Mouse (Mus musculus) left cerebral cortex, adult 18-20 months (tissue): ENCODE data around the gene Chd9. TPM values are rescaled to one million over a fixed set of nuclear protein-coding genes. Genes with fewer than 3 reads are reported as not detected.
"Not testable (repeated sequence)": the region's sequence is repeated elsewhere in the genome, so short reads cannot be mapped to it uniquely, and the experiment has no call there.

Source experiments
- DNase-seq, 2 experiments: peaks; one replicate each; pipeline ENCODE4 v3.0.0; 2021 to 2022; ENCODE audit warnings: low spot score in 2 of 2, mixed read lengths in 1 of 2
- total RNA-seq, 2 experiments: library from RNA; stranded (reverse); gene quantifications; 2 replicates each; pipeline ENCODE4 v1.2.3; 2021

Gene Chd9
- total RNA-seq, 2 experiments from 2014 or later = 175 to 214 TPM

- peak; percentile 63 to 79 for DNase-seq
Observed at GRCm38 (mm10) chr8:90869071-90869919, 41.1 kb downstream of the Chd9 start.

DNA sequence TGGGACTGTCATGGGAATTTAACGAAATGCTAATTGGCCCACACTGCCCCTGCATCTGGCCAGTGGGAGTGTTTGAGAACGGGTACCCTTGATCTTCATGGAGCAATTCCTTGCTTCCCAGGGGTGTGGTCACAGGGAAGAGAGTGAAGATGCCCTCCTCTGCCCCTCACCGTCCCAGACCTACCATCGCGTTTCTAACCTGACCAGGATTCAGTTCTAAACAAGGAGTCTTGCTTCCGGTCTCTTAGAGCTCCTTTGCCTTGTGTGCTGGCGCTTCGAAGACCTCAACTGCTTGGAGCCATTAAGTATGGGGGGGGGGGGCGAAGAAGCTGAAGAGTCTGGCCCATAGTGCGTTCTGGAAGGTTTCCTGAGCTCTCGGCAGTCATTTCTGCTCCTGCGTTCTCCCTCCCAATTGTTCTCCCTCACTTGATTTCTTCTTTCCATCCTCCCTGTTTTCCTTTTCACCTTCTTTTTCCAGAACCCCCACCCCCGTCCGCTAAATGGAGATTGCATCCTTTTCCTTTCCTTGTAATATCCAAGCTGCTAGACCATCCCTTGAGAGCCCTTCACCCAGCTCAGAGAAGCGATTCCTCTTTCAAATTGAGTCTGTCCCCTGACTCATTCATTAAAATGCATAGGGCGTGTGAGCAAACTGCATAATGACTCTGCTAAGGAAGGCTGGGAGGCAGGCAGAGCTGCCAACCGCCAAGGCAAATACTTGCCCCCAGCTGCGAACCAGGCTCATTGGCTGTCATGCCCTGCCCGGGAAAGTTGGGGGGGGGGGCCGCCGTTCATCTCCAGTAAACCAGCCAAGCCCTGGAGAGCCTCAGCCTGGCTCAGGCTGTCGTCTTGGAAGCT, 42.0 kb downstream of the Chd9 start:
- DNase-seq = peak; percentile 54 to 61

DNA sequence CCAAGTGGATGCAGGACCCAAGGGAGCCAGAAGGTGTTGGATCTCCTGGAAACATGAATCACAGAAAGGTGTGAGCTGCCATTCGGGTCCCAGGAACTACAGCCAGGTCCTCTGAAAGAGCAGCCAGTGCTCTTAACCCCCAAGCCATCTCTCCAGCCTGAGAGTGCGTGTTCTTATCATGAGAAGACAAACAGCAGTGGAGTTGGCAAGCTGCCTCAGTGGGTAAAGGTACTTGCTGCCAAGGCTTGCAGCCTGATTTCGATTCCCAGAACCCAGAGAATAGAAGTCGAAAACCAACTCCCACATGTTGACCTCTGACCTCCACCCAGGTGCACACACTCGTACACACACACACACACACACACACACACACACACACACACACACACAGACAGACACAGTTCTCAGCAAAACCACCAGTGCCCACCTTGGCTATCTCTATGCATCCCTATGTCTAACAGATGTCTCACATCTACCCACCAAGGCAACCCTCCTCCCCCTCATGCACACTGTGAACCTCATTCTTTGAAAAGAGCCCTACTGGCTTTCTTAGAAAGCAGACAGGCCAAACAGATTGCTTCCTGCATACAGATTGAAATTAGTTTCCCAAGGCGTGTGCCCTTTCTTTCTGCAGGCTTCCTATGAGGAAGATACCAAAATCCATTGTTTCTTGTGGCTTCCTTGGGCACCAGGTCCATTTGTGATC, 43.4 kb downstream of the Chd9 start:
- peak in 1 of 2 experiments; percentile 36 for DNase-seq

GRCm38 (mm10) chr8:90873051-90873450, 44.9 kb downstream of the Chd9 start:
- no peak for DNase-seq

DNA sequence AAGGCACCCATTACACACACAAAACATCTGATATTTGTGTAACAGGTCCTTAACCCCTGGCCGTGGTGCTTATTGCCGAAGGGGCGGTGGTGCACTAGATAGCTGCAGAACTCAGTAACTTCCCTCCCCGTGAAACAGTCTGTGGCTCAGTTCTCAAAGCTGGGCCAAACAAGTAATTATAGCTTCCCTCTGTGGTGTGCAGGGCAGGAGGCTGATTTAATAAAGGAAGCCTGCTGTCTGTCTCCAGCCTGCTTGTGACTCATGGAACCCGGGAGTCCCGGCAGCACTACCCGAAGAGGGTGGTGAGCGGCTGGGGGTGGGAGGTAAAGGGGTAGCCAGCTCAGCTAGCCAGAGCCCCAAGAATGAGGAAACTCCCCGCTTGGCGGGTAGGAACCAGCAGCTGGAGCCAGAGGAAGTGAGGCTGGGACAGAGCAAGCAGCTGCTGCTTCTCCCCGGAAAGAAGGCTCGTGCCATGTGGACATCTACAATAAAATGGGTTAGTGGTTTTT, 48.1 kb downstream of the Chd9 start:
- DNase-seq = peak; percentile 67 to 82

DNA sequence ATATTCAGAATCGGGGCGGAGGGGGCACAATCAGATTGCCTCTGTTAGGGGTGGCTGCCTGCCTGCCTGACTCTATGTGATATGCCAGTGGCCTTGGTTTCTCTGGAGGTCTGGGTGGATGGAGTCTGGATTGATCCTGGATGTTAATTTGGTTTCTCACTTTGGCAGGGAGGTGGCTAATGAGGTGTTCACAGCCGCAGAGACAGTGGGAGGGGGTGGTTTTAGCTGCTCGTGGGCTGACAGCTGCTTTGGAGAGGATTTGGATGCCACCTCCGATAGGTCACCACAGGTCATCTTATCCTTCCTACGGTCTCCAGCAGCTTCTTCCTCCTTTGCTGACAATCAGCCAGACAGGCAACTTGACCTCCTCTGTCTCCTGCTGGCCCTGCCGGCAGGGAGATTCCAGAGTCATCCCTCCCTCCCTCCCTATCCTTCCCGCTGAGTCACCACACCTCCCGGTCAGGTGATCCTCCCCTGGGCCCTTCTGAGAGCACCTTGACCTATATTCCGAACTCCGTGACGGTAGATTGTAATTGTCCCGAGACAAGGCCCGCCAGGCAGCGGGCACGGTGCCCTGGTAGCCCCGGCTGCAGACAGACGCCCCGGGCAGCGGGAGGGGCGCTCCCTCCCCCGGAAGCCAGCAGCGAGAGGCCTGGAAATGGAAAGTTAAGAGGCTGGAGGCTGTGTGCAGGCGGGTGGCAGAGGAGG, 48.7 kb downstream of the Chd9 start:
- DNase-seq = peak; percentile 69 to 84

GRCm38 (mm10) chr8:90877430-90877975, 49.4 kb downstream of the Chd9 start:
- DNase-seq = no peak

- DNase-seq = no peak
Observed at GRCm38 (mm10) chr8:90878551-90878950, 50.4 kb downstream of the Chd9 start.

GRCm38 (mm10) chr8:90880041-90880440, 51.9 kb downstream of the Chd9 start:
- DNase-seq = no peak

DNA sequence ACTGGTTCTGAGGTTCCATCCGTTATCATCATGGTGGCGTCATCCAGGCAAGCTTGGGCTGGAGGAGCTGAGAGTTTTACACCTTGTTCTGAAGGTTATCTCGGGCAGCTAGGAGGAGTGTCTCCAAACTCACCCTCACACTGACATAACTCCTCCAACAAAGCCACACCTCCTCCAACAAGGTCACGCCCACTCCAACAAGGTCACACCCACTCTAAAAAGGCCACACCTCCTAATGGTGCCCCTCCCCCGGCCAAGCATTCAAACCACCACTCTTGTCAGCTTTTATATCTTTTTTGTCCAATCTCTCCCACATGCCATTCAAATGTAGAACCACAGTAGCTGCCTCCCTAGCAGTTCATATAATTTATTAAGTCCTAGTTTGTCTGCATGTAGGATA, 53.0 kb downstream of the Chd9 start:
- DNase-seq = no peak

GRCm38 (mm10) chr8:90882088-90882691, 54.0 kb downstream of the Chd9 start:
- DNase-seq = no peak

DNA sequence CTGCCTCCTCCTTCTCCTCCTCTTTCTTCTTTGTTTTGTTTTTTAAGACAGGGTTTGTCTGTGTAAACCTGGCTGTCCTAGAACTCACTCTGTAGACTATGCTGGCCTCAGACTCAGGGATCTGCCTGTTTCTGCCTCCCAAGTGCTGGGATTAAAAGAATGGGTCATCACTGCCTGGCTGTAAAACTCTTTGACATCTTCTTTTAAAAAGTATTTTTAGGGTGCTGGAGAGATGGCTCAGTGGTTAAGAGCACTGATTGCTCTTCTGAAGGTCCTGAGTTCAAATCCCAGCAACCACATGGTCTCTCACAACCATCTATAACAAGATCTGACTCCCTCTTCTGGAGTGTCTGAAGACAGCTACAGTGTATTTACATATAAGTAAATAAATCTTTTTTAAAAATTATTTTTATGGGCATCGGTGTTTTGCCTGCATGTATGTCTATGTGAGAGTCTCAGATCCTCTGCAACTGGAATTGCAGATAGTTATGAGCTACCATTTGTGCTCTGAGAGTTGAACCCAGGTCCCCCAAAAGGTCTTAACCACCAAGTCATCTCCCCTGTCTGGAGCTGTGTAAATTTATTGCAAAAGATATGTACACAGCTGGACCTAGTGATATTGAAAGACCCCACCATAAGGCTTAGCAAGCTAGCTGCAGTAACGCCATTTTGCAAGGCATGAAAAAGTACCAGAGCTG, 57.7 kb downstream of the Chd9 start:
- DNase-seq = no peak

GRCm38 (mm10) chr8:90886369-90886712, 58.2 kb downstream of the Chd9 start:
- not testable (repeated sequence) for DNase-seq

DNA sequence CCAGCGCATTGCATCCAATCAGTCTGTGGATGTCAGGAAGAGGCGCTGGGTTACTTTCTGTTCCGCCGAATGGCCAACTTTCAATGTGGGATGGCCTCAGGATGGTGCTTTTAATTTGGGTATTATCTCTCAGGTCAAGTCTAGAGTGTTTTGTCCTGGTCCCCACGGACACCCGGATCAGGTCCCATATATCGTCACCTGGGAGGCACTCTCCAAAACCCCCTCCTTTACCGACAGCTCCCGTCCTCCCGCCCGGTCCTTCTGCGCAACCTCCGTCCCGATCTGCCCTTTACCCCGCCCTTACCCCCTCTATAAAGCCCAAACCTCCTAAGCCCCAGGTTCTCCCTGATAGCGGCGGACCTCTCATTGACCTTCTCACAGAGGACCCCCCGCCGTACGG, 59.2 kb downstream of the Chd9 start:
- DNase-seq = not testable (repeated sequence)

- no peak for DNase-seq
Observed at GRCm38 (mm10) chr8:90891872-90892578, 63.9 kb downstream of the Chd9 start.

- DNase-seq = peak in 1 of 2 experiments; percentile 23
Observed at GRCm38 (mm10) chr8:90892579-90892919, 64.4 kb downstream of the Chd9 start.

DNA sequence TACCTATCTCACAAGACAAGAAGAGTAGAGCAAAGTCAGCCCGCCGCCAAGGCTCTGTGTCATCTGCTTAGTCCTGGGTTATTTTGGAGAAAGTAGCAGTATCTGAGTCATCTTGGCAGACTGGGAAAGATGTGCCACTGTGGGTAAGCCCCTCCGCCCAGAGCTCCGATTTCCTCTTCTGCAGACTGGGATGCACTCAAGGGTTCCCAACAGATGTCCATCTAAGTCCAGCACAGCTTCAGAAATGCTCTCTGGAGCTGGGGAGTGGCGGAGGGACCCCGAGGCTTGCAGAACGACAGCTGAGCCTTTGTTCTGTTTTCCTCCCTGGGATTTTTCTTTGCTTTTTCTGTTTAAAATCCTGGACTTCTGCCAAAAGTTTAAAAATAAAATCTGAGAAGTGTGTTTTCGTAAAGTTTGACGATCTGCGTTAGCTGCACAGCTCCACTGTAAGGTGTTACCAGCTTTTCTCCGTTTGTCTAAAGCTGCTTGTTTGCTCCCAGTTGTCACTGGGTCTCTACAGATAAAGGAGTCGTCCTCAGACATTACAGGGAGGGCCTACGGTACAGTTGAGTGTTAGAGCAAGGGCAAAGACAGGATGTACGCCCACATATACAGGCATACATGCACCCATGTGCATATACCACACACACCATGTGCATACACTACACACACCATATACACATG, 66.2 kb downstream of the Chd9 start:
- DNase-seq = peak; percentile 32 to 42

GRCm38 (mm10) chr8:90897343-90897742, 69.2 kb downstream of the Chd9 start:
- no peak for DNase-seq
